In genomic region chr2:13486470-13486869, GRCm38 (mm10) we compare ENCODE assay signal across 19 mouse cellular contexts. TPM values are rescaled to one million over a fixed set of nuclear protein-coding genes. Genes with fewer than 3 reads are reported as not detected.
DNase-seq lines count a peak whose midpoint lies in the region; ATAC-seq lines count a peak whose summit lies in the region.
"Had no signal": no experiment of that assay in that cellular context is flagged by ENCODE, and none has a peak within 500 bp of the region (broad histone marks: within the 10 kb centered on the region; RNA-seq: fewer than 3 reads in every experiment).

No protein-coding gene starts in this region.

- no peak overlapping the region for H3K4me2 ChIP-seq in midbrain, embryonic 15.5 days
- H3K4me2 ChIP-seq: embryonic facial prominence, embryonic 13.5 days; forebrain, embryonic 13.5 days; heart, embryonic 12.5 days; hindbrain, embryonic 14.5 days had no signal

- no peaks in the 10 kb centered on the region for H3K36me3 ChIP-seq in midbrain, embryonic 15.5 days (replicated peaks)
- H3K36me3 ChIP-seq: embryonic facial prominence, embryonic 13.5 days; heart, embryonic 12.5 days; hindbrain, embryonic 10.5 days had no signal

- no peak for ATAC-seq in midbrain, embryonic 15.5 days (replicated peaks)
- ATAC-seq: forebrain, embryonic 13.5 days; forebrain, postnatal 0 days had no signal

- H3K4me3 ChIP-seq in midbrain, embryonic 15.5 days: no peak overlapping the region
- H3K4me3 ChIP-seq: embryonic facial prominence, embryonic 13.5 days; forebrain, embryonic 13.5 days; heart, adult 2 months; heart, embryonic 12.5 days; hindbrain, embryonic 10.5 days had no signal

- H3K4me1 ChIP-seq in midbrain, embryonic 15.5 days: no peaks in the 10 kb centered on the region
- H3K4me1 ChIP-seq: forebrain, embryonic 13.5 days; heart, embryonic 12.5 days had no signal

- 77% methylated on average over 8 of the region's 8 CpGs for WGBS in midbrain, embryonic 15.5 days

- H3K9ac ChIP-seq in midbrain, embryonic 15.5 days: no peak overlapping the region
- H3K9ac ChIP-seq: embryonic facial prominence, embryonic 13.5 days; forebrain, embryonic 13.5 days; forebrain, postnatal 0 days; heart, embryonic 12.5 days; hindbrain, embryonic 14.5 days had no signal

- peak; percentile 10 for DNase-seq in left cerebral cortex, postnatal 4 days
- DNase-seq in left cerebral cortex, postnatal 36 days (ENCODE audit: low spot score in 2 of 2): no peak
- DNase-seq in 3134 (ENCODE audit: extremely low read depth, insufficient read length, low spot score) (peak; percentile 20), 3T3-L1 (ENCODE audit: low read depth, low spot score) (peak; percentile 84), ZHBTc4 (ENCODE audit: low read depth, low spot score) (peak; percentile 16)
- DNase-seq in kidney, postnatal 25 days: no peak
- no peak for DNase-seq in spleen, adult 12 weeks (ENCODE audit: low spot score)
- DNase-seq: adrenal gland, postnatal 10 days; cerebellum, adult 11-12 months; cerebellum, adult 9-10 months; forebrain, postnatal 0 days; heart, adult 2 months had no signal

- H3K27ac ChIP-seq in midbrain, embryonic 15.5 days: no peak overlapping the region
- H3K27ac ChIP-seq: embryonic facial prominence, embryonic 13.5 days; forebrain, embryonic 13.5 days; heart, adult 2 months; hindbrain, embryonic 10.5 days; hindbrain, embryonic 14.5 days had no signal

- H3K27me3 ChIP-seq in midbrain, embryonic 15.5 days (replicated peaks): no peaks in the 10 kb centered on the region
- H3K27me3 ChIP-seq: embryonic facial prominence, embryonic 13.5 days; forebrain, embryonic 13.5 days; heart, embryonic 12.5 days had no signal

- intact Hi-C loops in left cerebral cortex, postnatal 4 days (cut with DNase I): no loop called here
- intact Hi-C loops in left cerebral cortex, postnatal 36 days (cut with DNase I): no loop called here

- no peaks in the 10 kb centered on the region for H3K9me3 ChIP-seq in midbrain, embryonic 15.5 days
- H3K9me3 ChIP-seq: embryonic facial prominence, embryonic 13.5 days; forebrain, embryonic 13.5 days; heart, embryonic 12.5 days; hindbrain, embryonic 10.5 days had no signal

RNA-seq across cellular contexts. Expression of gene Cubn, which starts 5.1 kb away (rescaled TPM):
- under 1 TPM; 0.54 to 0.62 TPM for total RNA-seq in left cerebral cortex, postnatal 4 days (2021)
- under 1 TPM; 0.22 to 0.32 TPM for total RNA-seq in left cerebral cortex, postnatal 36 days (2021)
- 0.77 TPM in 2 replicates for polyA plus RNA-seq in midbrain, embryonic 15.5 days (2015; fragmentation: Nextera tagmentation; extraction: Ambion mirVana)
- total RNA-seq: MEL had no signal

RNA-seq across cellular contexts. Expression of gene Trdmt1, which starts 58.0 kb away (rescaled TPM):
- 1 to 10 TPM; 5.2 to 7.2 TPM for total RNA-seq in left cerebral cortex, postnatal 4 days (2021)
- 1 to 10 TPM; 4.6 to 7.9 TPM for total RNA-seq in left cerebral cortex, postnatal 36 days (2021)
- polyA plus RNA-seq in midbrain, embryonic 15.5 days (2015; fragmentation: Nextera tagmentation; extraction: Ambion mirVana): 6.3 and 8.0 TPM in 2 replicates

Comparison
In these comparisons a context has a peak if more than half of its experiments do, and no peak if none do; other contexts are left out.
1. DNase-seq: peak in left cerebral cortex, postnatal 4 days (single experiment), 3134 (single experiment), 3T3-L1 (single experiment) and ZHBTc4 (single experiment); none in left cerebral cortex, postnatal 36 days (0 of 2), kidney, postnatal 25 days (0 of 2) and spleen, adult 12 weeks (single experiment).